Mouse (Mus musculus) kidney, embryonic 14.5 days (tissue): ENCODE data around the gene Anks4b. TPM values are rescaled to one million over a fixed set of nuclear protein-coding genes. Genes with fewer than 3 reads are reported as not detected.

ENCODE experiments used
- ATAC-seq: fragments of 200-750 bp; cut with Nextera tagmentation; 2 replicates; pipeline ENCODE4 v1.8.0; 2017; ENCODE audit warnings: moderate number of reproducible peaks, mild to moderate bottlenecking, moderate TSS enrichment, moderate library complexity; ENCODE audit not compliant: low FRiP score, low TSS enrichment
- H3K27ac ChIP-seq: fragments of 300-500 bp; sonication (generic); 2 replicates; pipeline ENCODE4 v1.5.1; 2014; ENCODE audit warnings: low read depth, mild to moderate bottlenecking, low read length, moderate library complexity, mixed read lengths
- H3K27me3 ChIP-seq: fragments of 300-500 bp; sonication (generic); 2 replicates; pipeline ENCODE4 v1.6.1; 2014; ENCODE audit warnings: mild to moderate bottlenecking, low read length; ENCODE audit not compliant: control insufficient read depth, insufficient read depth
- H3K36me3 ChIP-seq: fragments of 300-500 bp; sonication (generic); 2 replicates; pipeline ENCODE4 v1.6.1; 2014; ENCODE audit warnings: low read length, mixed read lengths; ENCODE audit not compliant: control insufficient read depth, insufficient read depth
- H3K4me1 ChIP-seq: fragments of 300-500 bp; sonication (generic); 2 replicates; pipeline ENCODE4 v1.6.1; 2014; ENCODE audit warnings: low read length, mixed read lengths; ENCODE audit not compliant: control insufficient read depth, insufficient read depth
- H3K4me2 ChIP-seq: fragments of 300-500 bp; sonication (generic); replicated peaks from 2 replicates; pipeline ENCODE4 v1.6.1; 2014; ENCODE audit warnings: low read depth, mild to moderate bottlenecking, low read length
- H3K4me3 ChIP-seq: fragments of 300-500 bp; sonication (generic); 2 replicates; pipeline ENCODE4 v1.5.1; 2014; ENCODE audit warnings: mild to moderate bottlenecking, low read length
- H3K9ac ChIP-seq: fragments of 300-500 bp; sonication (generic); 2 replicates; pipeline ENCODE4 v1.6.1; 2014; ENCODE audit warnings: low read depth, mild to moderate bottlenecking, low read length, moderate library complexity
- H3K9me3 ChIP-seq: fragments of 300-500 bp; sonication (generic); 2 replicates; pipeline ENCODE4 v1.6.1; 2016; ENCODE audit warnings: low read length; ENCODE audit not compliant: control insufficient read depth
- WGBS: fragments of 180-500 bp; shearing (Covaris S2); extraction: QIAGEN DNeasy Blood & Tissue Kit; methylation state at CpG from one replicate; pipeline ENCODE4 v1.1.7; 2014; 5-methylcytosine and 5-hydroxymethylcytosine counted together
- polyA plus RNA-seq: library from polyadenylated mRNA; unstranded; fragments of >200 nt; fragmentation: Nextera tagmentation; extraction: Ambion mirVana; gene quantifications from 2 replicates; pipeline ENCODE4 v1.2.1, GENCODE M21; 2014

The Anks4b gene
- polyA plus RNA-seq, 1 experiment from 2014 or later = 1.5 TPM

DNA sequence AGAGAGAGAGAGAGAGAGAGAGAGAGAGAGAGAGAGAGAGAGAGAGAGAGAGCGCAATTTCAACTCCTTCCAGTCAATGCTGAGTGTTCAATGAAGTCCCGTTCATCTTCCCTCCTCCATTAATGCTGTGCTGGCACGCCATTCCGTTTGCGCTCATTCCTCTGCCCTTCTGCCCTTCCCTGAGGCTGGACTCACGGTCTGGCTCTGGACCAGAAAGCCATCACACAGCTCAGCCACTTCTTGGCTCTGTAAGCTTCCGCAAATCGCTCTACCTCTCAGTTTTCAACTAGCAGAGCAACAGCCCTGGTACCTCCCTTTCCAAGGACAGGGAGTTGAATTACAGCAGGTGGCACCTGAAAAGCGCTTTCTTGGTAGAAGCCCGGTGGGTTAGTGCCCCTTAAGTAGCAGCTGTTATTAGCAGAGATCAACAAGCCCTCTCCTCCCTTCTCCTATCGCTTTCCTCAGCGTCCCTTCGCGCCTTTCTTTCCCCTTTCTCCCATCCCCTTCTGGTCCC is 27.6 kb downstream of the Anks4b start:
- Histone ChIP-seq H3K9ac (peak overlapping the region; percentile 44), H3K36me3 (no peaks in the 10 kb centered on the region), H3K27me3 (peaks cover 10% of the 10 kb centered on the region), H3K4me2 (peak overlapping the region; percentile 59), H3K4me3 (peak overlapping the region; percentile 42), H3K9me3 (no peaks in the 10 kb centered on the region), H3K27ac (no peak overlapping the region), H3K4me1 (0 out of 2 replicates have a peak, but pooled peaks cover 7% of the 10 kb centered on the region)
- ATAC-seq = peak; percentile 7; the same call in 1 of the 2 replicates
- 0% methylated on average over 14 of the region's 14 CpGs for WGBS

DNA sequence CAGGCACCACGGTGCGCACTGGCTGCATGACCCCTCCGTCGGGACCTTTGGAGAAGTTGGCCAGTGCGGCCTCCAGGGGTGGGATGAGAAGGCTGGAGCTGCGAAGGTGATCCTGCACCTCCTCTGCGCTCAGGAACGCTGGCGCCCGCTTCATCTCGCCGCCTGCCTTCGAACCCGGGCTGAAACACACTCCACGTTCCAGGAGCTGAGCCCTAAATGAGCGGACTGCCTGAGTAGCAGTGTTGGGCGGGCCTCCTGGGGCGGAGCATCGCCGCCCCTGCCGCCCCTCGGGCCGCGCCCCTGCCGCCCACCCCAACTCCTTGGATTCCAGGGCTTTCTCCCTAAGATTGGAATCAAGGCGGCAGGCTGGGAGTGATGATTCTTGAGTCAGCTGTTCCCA is 28.1 kb downstream of the Anks4b start, which contains the start of gene Crym:
Crym (minus strand) TSS at position 341 of the 400 bp plus-strand sequence.
- Histone ChIP-seq H3K27ac (0 out of 2 replicates have a peak within 1 kb of the TSS, but pooled peaks have one; percentile 4), H3K4me3 (peak within 1 kb of the TSS; percentile 42)
- peak; percentile 37; the same call in 1 of the 2 replicates for ATAC-seq

GRCm38 (mm10) chr7:120203789-120204188 is 30.1 kb downstream of the Anks4b start, which contains the start of gene Abca14:
Abca14 (plus strand) TSS chr7:120203961.
- Histone ChIP-seq H3K4me3 (no peak within 1 kb of the TSS), H3K27ac (no peak within 1 kb of the TSS), H3K4me1 (0 out of 2 replicates have a peak, but pooled peaks cover 7% of the 10 kb centered on the region), H3K27me3 (peaks cover 10% of the 10 kb centered on the region), H3K9ac (no peak within 1 kb of the TSS), H3K4me2 (no peak within 1 kb of the TSS), H3K9me3 (no peaks in the 10 kb centered on the region), H3K36me3 (no peaks in the 10 kb centered on the region)
- peak; percentile 88 for ATAC-seq
- 3% methylated on average over 26 of the region's 26 CpGs for WGBS

More for the DNA sequence above, 28.1 kb downstream of the Anks4b start, which contains the start of gene Crym:
- 1% methylated on average over 25 of the region's 26 CpGs for WGBS
- H3K4me1 ChIP-seq = 0 out of 2 replicates have a peak, but pooled peaks cover 7% of the 10 kb centered on the region
- H3K9me3 ChIP-seq = no peaks in the 10 kb centered on the region
- peaks cover 10% of the 10 kb centered on the region for H3K27me3 ChIP-seq
- peak within 1 kb of the TSS; percentile 44 for H3K9ac ChIP-seq
- peak within 1 kb of the TSS; percentile 59 for H3K4me2 ChIP-seq
- no peaks in the 10 kb centered on the region for H3K36me3 ChIP-seq

- Histone ChIP-seq H3K4me2 (no peak overlapping the region), H3K9ac (no peak overlapping the region), H3K36me3 (no peaks in the 10 kb centered on the region), H3K27me3 (peaks cover 8% of the 10 kb centered on the region), H3K27ac (no peak overlapping the region), H3K4me3 (no peak overlapping the region), H3K4me1 (0 out of 2 replicates have a peak, but pooled peaks cover 7% of the 10 kb centered on the region), H3K9me3 (no peaks in the 10 kb centered on the region)
- WGBS = 49% methylated on average over 9 of the region's 9 CpGs
- no peak for ATAC-seq
Observed at GRCm38 (mm10) chr7:120205989-120206388, 32.3 kb downstream of the Anks4b start.

- no peaks in the 10 kb centered on the region for H3K4me1 ChIP-seq
- ATAC-seq = no peak
Observed at GRCm38 (mm10) chr7:120228541-120228940, 54.9 kb downstream of the Anks4b start.

More at GRCm38 (mm10) chr7:120228541-120228940, 54.9 kb downstream of the Anks4b start:
- no peak overlapping the region for H3K27ac ChIP-seq
- no peak overlapping the region for H3K4me2 ChIP-seq
- no peaks in the 10 kb centered on the region for H3K27me3 ChIP-seq
- H3K36me3 ChIP-seq = no peaks in the 10 kb centered on the region
- no peaks in the 10 kb centered on the region for H3K9me3 ChIP-seq
- H3K4me3 ChIP-seq = no peak overlapping the region
- H3K9ac ChIP-seq = no peak overlapping the region

Other genes starting within 250 kb of the Anks4b start
- 0.04 TPM in 1 of 2 replicates, not detected in the other for gene Dnah3, start 78.6 kb upstream of the Anks4b start, polyA plus RNA-seq
- gene Tmem159, start 71.5 kb upstream of the Anks4b start, polyA plus RNA-seq = 28.6 and 30.5 TPM in 2 replicates
- not detected in 2 replicates for gene Zp2, start 28.6 kb upstream of the Anks4b start, polyA plus RNA-seq
- 88.9 and 94.2 TPM in 2 replicates for gene Crym, start 28.3 kb downstream of the Anks4b start, polyA plus RNA-seq
- not detected in 2 replicates for gene Abca14, start 30.1 kb downstream of the Anks4b start, polyA plus RNA-seq
- not detected in 2 replicates for gene Abca15, start 154.8 kb downstream of the Anks4b start, polyA plus RNA-seq
- not detected in 2 replicates for gene Abca16, start 235.8 kb downstream of the Anks4b start, polyA plus RNA-seq